8 mouse cellular contexts compared by ENCODE assay signal in the genomic region with DNA sequence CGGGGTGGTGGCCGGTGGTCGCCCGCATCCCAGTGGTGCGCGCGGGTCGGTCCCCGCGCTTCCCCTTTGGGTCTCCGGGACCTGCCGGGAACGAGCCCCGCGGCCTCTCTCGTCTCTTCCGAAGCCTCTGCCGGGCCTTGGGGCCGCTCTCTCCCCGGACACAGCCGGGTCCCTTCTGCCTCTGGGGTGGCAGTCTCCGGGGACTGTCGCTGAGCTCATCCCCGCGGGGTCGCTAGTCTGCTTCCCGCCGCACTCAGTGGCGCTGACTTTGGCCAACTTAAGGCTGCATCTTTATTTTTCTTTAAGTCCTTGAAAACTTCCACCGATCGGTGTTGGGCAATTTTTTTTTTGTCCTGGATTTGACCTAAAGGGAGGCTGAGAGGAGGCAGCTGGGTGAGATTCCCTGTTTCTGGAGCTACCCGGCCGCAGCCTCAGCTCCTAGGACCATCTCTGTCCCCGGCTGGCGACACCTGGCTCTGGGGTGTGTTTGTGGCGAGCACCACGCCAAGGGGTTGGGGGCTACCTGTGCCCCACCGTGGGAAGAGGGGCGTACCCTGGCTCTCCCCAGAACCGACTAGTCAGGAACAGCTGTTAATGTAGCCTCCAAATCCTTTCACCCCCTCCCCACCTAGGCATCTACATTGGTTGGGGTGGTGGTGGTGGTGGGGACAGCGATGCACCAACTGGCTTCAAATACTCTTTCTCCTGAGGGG. TPM values are rescaled to one million over a fixed set of nuclear protein-coding genes. Genes with fewer than 3 reads are reported as not detected.
A peak's percentile ranks its signal among the peaks of the same experiment; 100 is the strongest.
DNase-seq lines count a peak whose midpoint lies in the region; ATAC-seq and TF ChIP-seq lines count a peak whose summit lies in the region.

No protein-coding gene starts in this region.

- WGBS in cerebellum, adult 2 months: under 1% methylated on average over 40 of the region's 41 CpGs
- under 1% methylated on average over 41 of the region's 41 CpGs for WGBS in limb, embryonic 13.5 days
- WGBS in midbrain, embryonic 12.5 days: 0% methylated on average over 34 of the region's 41 CpGs
- under 1% methylated on average over 41 of the region's 41 CpGs for WGBS in spleen, adult 2 months

- intact Hi-C loops in gastrocnemius, adult 2 months (cut with DNase I): loop anchor here (5.0 to 10.0 kb wide), 3 partner anchors 58 to 263 kb away; a partner anchor contains a TSS

- DNase-seq in gastrocnemius, adult 2 months: peak; percentile 55
- no peak for DNase-seq in gastrocnemius, adult 18-20 months (ENCODE audit: low spot score)
- DNase-seq in cerebellum, adult 2 months: peak; percentile 29 to 43
- peak; percentile 49 for DNase-seq in gastrocnemius, postnatal 10 days
- DNase-seq in spleen, adult 2 months (ENCODE audit: low read depth in 1 of 2, low spot score in 2 of 2): peak in 1 of 2 experiments; percentile 42

- H3K4me1 ChIP-seq in cerebellum, adult 2 months (ENCODE audit: control insufficient read depth, insufficient read depth, low read length): peaks cover 4% of the 10 kb centered on the region; the same call in 1 of the 2 replicates
- H3K4me1 ChIP-seq in limb, embryonic 13.5 days: peaks cover 36% of the 10 kb centered on the region
- peaks cover 42% of the 10 kb centered on the region for H3K4me1 ChIP-seq in midbrain, embryonic 12.5 days
- H3K4me1 ChIP-seq in spleen, adult 2 months (ENCODE audit: control insufficient read depth, insufficient read depth, insufficient read length): peaks cover 4% of the 10 kb centered on the region; the same call in 1 of the 2 replicates

- peaks cover 3% of the 10 kb centered on the region for H3K36me3 ChIP-seq in limb, embryonic 13.5 days
- H3K36me3 ChIP-seq in midbrain, embryonic 12.5 days: no peaks in the 10 kb centered on the region
- no peaks in the 10 kb centered on the region for H3K36me3 ChIP-seq in spleen, adult 2 months (ENCODE audit: control insufficient read depth, insufficient read depth, low read length)

- no peaks in the 10 kb centered on the region for H3K9me3 ChIP-seq in limb, embryonic 13.5 days
- H3K9me3 ChIP-seq in midbrain, embryonic 12.5 days: no peaks in the 10 kb centered on the region

- H3K9ac ChIP-seq in limb, embryonic 13.5 days: peak overlapping the region; percentile 90
- H3K9ac ChIP-seq in midbrain, embryonic 12.5 days (replicated peaks): peak overlapping the region; percentile 88

- ATAC-seq in inflammation-experienced regulatory T-cells, adult 6 months: peak; percentile 61
- peak; percentile 58; the same call in 1 of the 2 replicates for ATAC-seq in limb, embryonic 13.5 days (ENCODE audit: low FRiP score, low read depth)
- ATAC-seq in midbrain, embryonic 12.5 days (ENCODE audit: low FRiP score, low read depth): peak; percentile 70

- H3K27ac ChIP-seq in gastrocnemius, adult 2 months: peak overlapping the region; percentile 87
- H3K27ac ChIP-seq in cerebellum, adult 2 months (ENCODE audit: insufficient read depth, low read length): no peak overlapping the region
- peak overlapping the region; percentile 79 for H3K27ac ChIP-seq in limb, embryonic 13.5 days
- peak overlapping the region; percentile 91 for H3K27ac ChIP-seq in midbrain, embryonic 12.5 days (replicated peaks)
- H3K27ac ChIP-seq in spleen, adult 2 months (ENCODE audit: insufficient read depth, low read length): 0 out of 2 replicates have a peak overlapping the region, but pooled peaks have one; percentile 2

- H3K4me2 ChIP-seq in limb, embryonic 13.5 days (replicated peaks): peak overlapping the region; percentile 80
- peak overlapping the region; percentile 72 for H3K4me2 ChIP-seq in midbrain, embryonic 12.5 days (replicated peaks)

- peaks cover 3% of the 10 kb centered on the region; the same call in 1 of the 2 replicates for H3K27me3 ChIP-seq in cerebellum, adult 2 months (ENCODE audit: control insufficient read depth, insufficient read depth, low read length)
- 0 out of 2 replicates have a peak, but pooled peaks cover 3% of the 10 kb centered on the region for H3K27me3 ChIP-seq in limb, embryonic 13.5 days
- no peaks in the 10 kb centered on the region for H3K27me3 ChIP-seq in midbrain, embryonic 12.5 days
- no peaks in the 10 kb centered on the region for H3K27me3 ChIP-seq in spleen, adult 2 months (ENCODE audit: control insufficient read depth, insufficient read depth, low read length)

- peak overlapping the region; percentile 98 for H3K4me3 ChIP-seq in gastrocnemius, adult 2 months
- H3K4me3 ChIP-seq in cerebellum, adult 2 months (replicated peaks; ENCODE audit: insufficient read depth, low read depth, low read length): peak overlapping the region; percentile 60
- H3K4me3 ChIP-seq in limb, embryonic 13.5 days: peak overlapping the region; percentile 90
- H3K4me3 ChIP-seq in midbrain, embryonic 12.5 days: peak overlapping the region; percentile 82
- H3K4me3 ChIP-seq in spleen, adult 2 months (ENCODE audit: extremely low read depth, insufficient read depth, insufficient read length): peak overlapping the region; percentile 92

- TF ChIP-seq POLR2A in cerebellum, adult 2 months (IDR thresholded peaks at IDR 0.05; ENCODE audit: borderline replicate concordance, insufficient read depth, low read length): no peak
- no peak for TF ChIP-seq POLR2A in spleen, adult 2 months (IDR thresholded peaks at IDR 0.05; ENCODE audit: low read depth, low read length)

- TF ChIP-seq CTCF in gastrocnemius, adult 2 months (IDR thresholded peaks at IDR 0.05): no peak
- TF ChIP-seq CTCF in cerebellum, adult 2 months (IDR thresholded peaks at IDR 0.05; ENCODE audit: borderline replicate concordance, insufficient read depth, low read depth, low read length): no peak
- no peak for TF ChIP-seq CTCF in spleen, adult 2 months (IDR thresholded peaks at IDR 0.05; ENCODE audit: extremely low read depth, insufficient read depth, insufficient read length, insufficient replicate concordance)

RNA-seq across cellular contexts. Expression of a gene that starts 0.9 kb away (rescaled TPM):
- total RNA-seq in gastrocnemius, adult 2 months (2021): 1 to 10 TPM; 1.2 to 1.8 TPM
- 1 to 10 TPM; 1.0 to 2.8 TPM for total RNA-seq in gastrocnemius, adult 18-20 months (2021)
- 4.7 and 5.5 TPM in 2 replicates for polyA plus RNA-seq in cerebellum, adult 2 months (2012; rRNA removed)
- 1 to 10 TPM; 4.2 to 6.5 TPM for total RNA-seq in gastrocnemius, postnatal 10 days (2021)
- polyA plus RNA-seq in inflammation-experienced regulatory T-cells, adult 6 months (2017; shearing (Covaris generic)): 1 to 10 TPM; 6.4 to 9.2 (median 6.4) TPM
- 11.4 and 12.8 TPM in 2 replicates for polyA plus RNA-seq in limb, embryonic 13.5 days (2015; fragmentation: Nextera tagmentation; extraction: Ambion mirVana)
- polyA plus RNA-seq in midbrain, embryonic 12.5 days (2016; fragmentation: Nextera tagmentation; extraction: Ambion mirVana): 22.0 and 24.5 TPM in 2 replicates
- polyA plus RNA-seq in spleen, adult 2 months (2012; rRNA removed): 2.5 and 3.6 TPM in 2 replicates
